Mouse (Mus musculus): ENCODE data around the gene F8.

GRCm38 (mm10) chrX:75381699-75382098, 716 bp downstream of the F8 start:
- TF ChIP-seq CTCF (IDR thresholded peaks at IDR 0.05; ENCODE audit: low read depth, low read length) (no peak), TAL1 (conservative IDR thresholded peaks at IDR 0.05; ENCODE audit: low read depth, low read length) (no peak)

Data from G1E (cell line).